Mouse (Mus musculus): ENCODE measurements around the gene Utp14a.

Gene Utp14a

DNA sequence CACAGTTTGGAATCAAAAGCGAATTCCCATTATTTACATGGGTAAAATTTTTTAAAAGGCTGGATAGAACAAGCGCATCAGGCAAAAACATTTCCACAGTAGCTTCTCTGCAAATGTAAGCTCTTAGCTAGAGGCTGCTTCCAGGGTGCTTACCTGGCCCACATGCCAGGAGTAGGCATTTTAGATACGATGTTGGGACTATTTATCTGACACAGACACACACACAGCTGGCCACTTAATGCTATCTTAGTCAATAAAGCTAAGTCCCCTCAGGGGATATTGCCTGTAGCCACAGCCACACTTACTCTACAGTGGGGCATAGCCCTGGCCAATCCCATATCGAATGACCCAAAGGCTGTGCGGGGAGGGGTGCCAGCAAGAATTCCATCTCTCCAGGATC is 55.1 kb downstream of the Utp14a start:
- WGBS, result 93% methylated on average over 5 of the region's 5 CpGs

DNA sequence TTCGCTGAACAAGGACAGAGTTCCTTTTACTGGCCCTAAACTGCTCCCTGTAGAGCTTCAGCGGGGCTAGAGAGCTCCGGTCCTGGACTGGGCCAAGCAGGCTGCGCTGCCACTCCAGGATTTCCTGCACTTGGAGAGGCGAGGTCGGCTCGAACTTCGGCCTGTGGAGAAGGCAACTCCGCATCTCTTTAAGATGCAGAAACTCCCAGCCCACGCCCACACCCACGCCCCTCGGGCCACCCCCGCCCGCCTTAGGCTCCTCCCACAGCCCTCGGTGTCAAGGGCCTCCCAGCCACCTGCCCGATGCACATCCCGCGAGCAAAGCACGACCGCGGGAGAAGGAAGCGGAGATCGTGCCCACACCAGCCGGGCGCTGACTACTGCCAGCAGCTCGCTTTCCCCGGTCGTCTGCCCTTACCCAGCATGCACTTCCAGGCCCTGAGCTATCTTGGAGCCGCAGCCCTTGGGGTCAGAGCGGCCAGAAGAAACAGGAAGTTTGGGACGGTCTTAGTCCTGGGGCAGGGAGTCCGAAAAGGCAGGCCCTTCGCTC is 57.9 kb downstream of the Utp14a start:
- WGBS, result 3% methylated on average over 31 of the region's 33 CpGs

DNA sequence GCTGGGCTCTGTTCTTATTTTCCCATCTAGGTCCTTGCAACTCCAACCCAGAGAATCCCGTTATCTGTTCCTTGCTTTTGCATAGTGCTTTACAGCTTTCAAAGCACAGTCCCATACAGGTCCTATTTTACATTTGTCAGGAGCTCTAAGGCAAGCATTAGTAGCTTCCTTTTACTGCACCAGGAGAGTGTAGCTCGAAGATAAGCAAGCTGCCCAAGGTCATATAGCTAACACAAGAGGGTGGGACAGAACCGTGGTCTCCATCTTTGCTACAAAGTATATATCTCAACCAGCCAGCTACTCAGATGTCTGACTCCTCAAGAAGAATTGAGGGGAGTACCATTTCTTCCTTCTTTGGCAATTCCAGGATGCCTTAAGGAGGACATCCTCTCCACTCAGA is 60.8 kb downstream of the Utp14a start:
- WGBS, result 89% methylated on average over 3 of the region's 3 CpGs

DNA sequence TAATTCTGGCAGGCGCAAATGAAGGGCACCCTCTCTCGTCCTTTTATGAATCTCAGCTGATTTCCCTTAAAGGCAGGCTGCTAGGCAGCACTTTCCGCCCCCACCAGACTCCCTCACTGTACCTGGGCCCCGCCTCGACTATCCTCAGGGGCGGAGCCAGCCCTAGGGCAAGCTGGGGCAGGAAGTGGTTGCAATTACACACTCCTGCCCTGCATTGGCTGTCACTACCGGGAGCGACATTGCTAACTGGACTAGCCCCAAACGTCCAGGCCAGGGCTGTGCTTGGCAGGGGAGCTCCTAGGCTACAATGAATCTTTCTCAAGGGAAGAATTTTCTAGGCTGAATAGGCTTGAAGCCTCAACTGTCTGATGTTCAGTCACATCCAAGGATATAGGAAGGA is 61.5 kb downstream of the Utp14a start:
- 42% methylated on average over 9 of the region's 9 CpGs for WGBS
